Mouse (Mus musculus) kidney, adult 8-10 months (tissue): ENCODE measurements around the gene Xpnpep3.

Experiments used
- DNase-seq, 2 experiments: peaks; one replicate each; pipeline ENCODE4 v3.0.0; 2022

The Xpnpep3 gene

DNA sequence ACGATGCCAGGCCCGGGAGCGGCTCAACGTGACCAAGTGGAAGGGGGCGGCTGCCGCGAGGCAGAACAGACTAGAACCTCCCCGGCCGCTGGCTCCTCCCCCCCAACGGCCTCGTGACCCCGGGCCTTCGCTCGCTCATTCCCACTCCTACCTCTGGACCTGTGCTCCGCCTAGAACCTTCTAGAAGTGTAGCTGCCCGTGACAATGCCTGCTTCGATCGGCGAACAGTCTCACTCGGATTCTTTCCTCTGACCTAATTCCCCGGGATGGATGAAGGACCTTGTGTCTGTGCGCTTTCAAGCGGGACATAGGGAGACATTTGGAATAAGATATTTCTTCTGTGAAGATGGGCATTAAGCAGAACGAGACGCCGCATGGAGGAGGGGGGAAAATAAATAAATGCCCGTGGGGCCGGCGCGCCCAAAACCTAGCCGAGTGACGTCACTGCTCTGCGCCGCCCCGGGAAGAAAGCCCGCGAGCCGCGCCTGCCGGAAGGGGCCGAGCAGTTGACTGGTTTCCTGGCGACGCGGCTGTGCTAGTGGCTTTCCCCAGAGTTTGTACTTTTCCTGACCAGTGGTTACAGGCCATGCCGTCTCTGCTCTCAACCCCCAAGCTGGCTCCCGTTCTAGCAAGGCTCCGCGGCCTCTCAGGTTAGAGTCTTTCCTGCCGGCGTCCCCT, at the start of gene Xpnpep3, which contains the start of gene St13:
Xpnpep3 (plus strand) TSS at position 501 of the 678 bp plus-strand sequence.
St13 (minus strand) TSS at position 440 of the 678 bp plus-strand sequence.
- peak; percentile 96 to 97 for DNase-seq

DNA sequence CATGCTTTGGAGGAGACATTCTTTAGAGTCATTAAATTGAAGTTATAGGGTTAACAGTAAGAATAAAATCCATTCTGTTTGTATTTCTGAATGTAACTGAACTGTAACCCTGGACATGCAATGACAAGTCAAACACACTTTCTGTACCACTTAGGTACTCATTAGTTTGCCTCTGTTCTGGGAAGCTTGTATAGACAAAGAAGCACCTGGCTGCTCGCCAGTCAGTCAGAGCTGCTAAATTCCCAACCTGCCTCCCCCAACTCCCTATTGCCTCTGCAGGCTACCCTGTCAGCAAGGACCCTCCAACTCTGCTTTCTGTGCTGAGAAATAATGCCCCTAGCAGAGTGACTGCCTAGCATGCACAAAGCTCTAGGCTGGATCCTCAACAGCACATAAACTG, 49.5 kb upstream of the Xpnpep3 start:
- DNase-seq, result no peak

DNA sequence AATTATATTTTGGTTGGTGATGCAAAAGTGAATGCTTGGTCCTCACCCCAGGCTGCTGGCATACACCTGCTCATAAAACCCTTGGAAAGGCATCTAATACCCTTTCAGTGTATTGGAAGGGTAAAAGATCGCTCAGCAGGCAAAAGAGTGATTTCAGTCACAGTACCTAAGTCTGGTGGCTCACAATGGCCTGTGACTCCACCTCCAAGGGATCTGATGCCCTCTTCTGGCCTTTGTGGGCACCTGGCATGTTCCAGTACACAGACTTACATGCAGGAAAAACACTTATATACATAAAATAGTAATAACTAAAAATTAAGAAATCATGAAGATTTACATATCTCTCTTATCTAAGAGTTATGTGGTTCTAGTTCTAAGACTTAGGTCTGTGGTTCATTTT, 47.3 kb upstream of the Xpnpep3 start:
- DNase-seq, result no peak

DNA sequence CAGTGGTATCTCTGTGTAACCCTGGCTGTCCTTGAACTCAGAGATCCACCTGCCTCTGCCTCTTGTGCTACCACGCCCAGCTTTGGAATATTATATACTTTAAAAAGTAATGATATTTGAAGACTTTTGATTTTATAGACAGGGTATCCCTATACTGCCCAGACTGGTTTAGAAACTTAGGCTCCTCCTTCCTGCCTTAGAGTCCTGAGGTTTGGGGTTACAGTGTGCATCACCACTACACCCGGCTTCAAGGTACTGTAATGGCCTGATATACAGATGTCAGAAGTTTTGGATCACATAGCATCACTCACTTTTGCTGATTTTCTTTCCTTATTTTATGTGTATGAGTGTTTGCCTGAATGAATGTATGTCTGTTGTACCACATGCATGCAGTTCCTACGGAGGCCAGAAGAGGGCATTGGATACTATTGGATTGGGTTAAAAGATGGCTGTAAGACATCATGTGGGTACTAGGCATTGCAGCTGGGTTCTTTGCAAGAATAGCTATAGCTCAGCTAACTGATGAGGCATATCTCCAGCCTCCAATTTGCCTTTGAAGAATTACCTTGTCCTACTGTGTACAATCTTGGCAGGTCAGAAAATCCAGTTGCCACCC, 44.7 kb upstream of the Xpnpep3 start:
- peak; percentile 52 to 82 for DNase-seq

DNA sequence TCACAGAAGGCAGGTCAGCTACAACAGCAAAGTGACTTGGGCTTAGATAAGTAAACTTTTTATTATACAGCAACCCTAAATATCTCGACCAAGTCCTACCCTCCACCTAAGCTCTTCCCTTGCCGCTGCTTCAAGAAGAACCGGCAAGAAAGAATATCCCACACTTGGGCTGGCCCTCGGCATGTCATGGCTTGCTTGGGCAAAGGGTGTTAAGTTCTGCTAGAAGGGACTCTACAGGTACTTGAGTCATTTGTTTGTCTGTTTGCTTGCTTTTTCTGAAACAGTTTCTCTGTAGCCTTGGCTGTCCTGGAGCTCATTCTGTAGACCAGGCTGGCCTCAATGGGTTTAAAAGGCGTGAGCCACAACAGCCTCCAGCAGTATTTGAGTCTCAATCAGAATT, 43.0 kb upstream of the Xpnpep3 start:
- no peak for DNase-seq

DNA sequence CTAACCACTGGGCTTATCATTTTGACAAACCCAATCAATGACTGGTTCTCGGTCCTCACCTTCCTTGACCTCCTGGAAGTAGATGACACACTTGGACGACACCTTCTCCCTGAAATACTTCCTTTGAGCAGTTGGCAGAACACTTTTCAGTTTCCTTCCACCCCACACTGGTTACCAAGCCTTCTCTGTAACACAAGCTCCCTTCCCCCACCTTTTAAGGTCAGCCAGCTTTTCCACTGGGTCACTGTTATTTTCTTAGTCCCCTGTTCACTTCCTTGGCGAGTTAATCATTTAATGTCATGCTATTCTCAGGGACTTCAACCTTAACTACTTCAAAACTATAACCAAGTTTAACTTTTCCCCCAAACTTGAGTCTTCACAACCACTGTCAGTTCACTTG, 41.0 kb upstream of the Xpnpep3 start:
- DNase-seq, result peak; percentile 61 to 77

DNA sequence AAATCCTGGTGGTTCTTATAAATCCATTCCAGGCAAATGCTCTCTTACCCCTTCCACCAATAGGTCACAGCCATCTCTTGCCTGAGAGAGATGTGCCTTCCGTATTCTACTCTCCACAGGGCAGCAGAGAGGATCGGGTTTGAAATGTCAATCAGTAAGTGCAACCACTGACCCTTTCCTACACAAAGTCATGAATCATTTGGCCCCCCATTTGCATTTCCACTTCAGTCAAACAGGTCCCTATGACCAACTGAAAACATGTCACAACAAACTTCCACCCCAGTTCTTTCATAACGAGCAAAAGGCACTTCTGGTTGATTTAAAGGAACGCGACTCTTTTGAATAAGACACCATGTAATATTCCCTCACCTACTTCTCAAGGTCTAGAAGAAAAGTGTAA, 40.5 kb upstream of the Xpnpep3 start:
- DNase-seq, result no peak

DNA sequence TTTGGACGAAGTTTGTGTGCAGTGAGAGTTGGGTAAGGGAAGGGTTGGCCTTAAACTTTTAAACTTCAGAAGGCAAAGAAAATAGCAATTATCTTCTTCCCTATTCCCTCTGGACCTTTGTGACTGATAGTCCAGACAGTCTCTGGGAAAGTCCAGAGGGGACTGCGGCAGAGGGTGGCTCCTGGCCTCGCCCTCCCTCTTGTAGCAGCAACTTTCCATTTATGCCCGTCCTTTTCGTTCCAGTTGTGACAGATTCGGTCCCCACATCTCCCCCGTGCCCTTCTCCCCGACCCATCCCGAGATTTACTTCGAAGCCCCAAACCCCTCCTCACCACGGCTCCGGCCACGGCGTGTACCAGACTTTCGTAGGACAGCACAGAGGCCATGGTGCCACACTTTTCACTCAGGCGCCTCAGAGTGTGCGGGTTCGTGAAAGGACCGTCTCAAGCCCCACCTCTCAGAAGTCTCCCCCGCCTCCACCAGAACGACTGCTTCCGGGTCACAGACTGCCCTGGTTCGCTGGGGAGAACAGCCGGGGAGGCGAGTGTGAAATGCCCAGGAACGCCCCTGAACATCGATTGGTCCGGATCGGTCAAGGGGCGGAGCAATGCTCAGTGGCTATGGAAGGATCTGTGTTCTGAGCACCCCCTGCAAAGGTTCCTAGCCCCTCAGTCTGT, 39.5 kb upstream of the Xpnpep3 start, which contains the start of gene Slc25a17:
Slc25a17 (minus strand) TSS at position 468 of the 677 bp plus-strand sequence.
- peak; percentile 95 to 96 for DNase-seq

DNA sequence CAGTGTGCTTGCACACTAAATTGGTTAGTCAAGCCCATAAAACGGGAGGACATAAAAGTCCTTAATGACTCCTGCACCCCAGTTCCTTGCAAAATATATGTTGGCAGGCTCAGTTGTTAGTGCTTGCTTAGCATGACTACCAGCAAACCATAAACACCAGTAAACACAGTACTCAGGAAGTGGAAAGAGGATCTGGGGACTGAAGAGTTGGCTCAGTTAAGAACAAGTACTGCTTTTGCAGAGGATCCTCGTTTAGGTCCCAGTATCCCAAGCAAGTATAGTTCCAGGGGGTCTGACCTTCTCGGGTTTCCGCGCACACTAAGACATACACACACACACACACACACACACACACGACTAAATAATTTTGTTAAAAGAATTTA, 38.9 kb upstream of the Xpnpep3 start:
- DNase-seq, result no peak

DNA sequence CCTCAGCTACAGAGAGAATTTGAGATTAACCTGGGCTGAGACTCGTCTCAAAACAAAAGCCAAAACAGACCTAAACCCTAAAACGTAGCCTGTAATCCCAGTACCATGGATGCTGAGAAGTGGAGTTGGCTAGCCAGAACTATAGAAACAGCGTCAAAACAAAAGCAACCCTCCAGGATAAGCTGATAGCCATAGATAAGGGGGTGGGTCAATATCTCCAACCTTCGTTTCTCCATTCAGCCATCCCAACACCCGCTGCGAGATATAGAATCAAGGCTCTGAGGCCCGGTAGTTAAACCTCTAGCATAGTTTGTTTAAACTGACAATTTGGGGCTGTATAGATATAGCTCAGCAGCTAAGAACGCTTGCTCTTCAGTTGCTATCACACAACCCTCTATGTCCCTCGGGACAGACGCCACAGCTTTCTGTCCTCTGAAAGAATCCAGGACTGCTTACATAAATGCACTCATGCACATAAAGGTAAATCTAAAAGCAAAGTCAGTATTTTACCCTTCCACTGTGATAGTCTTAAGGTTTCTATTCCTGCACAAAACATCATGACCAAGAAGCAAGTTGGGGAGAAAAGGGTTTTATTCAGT, 38.4 kb upstream of the Xpnpep3 start:
- DNase-seq, result no peak

DNA sequence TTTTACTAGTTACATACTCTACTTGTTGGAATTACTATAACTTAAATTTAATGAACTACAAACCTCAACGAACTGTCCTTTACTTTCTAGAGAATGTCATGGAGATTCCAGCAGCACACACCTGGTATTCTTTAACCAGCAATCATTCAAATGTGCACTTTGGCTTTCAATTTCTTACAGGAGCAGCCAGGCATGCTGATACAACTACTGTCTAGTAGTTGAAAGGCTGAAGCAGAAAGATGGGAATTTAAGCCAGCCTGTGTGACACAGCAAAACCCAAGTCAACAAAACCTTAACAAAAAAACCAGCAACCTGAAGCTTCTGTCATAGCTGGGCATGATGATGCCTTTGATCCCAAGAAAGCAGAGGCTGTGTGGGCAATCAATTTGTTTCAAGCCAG, 37.4 kb upstream of the Xpnpep3 start:
- DNase-seq, result peak; percentile 40 to 65

DNA sequence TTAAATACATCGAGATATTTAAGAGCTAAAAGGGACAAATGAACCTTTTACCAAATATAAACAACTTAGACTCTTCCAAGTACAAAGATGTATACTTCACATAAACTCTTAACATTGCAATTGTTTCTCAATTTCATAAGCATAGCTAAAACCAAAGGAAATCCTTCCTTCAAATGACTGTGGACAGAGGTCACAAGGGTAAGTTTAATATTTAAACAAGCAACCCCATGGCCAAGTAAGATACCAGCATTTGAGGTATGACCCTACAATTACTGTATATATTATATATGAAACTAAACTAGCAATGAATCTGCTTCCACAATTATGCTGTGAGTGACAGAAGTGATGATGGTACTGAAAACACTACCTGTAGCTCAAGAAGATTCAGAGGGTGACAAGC, 35.7 kb upstream of the Xpnpep3 start:
- DNase-seq, result peak in 1 of 2 experiments; percentile 32

DNA sequence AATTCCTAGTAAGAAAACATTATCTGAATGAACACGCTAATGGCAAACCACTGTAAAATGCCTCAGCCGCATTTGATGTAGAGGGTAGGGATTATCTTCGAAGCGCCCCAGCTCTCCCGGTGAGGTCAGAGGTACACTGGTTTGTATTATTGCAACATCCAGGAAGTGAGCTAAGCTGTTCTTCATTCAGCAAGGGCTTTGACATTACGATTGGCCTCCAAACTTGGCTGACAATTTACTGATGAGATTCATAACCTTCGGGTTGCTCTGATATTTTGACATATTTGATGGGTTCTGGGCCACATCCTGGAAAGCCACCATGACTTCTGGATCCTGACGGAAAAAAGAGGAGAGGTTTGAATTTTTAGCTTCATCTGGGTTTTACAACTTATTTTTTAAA, 34.7 kb upstream of the Xpnpep3 start:
- no peak for DNase-seq

DNA sequence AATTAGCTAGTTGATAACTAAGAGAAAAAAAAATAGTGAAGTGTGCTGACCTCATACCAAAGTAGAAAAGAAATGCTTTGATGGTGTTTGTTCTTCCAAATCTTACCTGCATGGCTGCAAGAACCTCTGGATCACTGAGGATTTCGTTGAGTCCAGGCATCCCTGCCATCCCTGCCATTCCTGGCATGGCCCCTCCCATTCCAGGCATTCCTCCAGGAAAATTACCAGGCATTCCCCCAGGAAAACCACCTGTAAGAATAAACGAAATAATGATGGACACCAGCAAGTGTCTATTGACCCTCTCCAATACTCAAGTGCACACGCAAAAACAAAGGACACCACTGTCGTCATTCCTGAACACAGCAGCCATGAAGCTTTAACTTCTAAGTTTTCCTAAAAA, 33.7 kb upstream of the Xpnpep3 start:
- peak in 1 of 2 experiments; percentile 39 for DNase-seq

DNA sequence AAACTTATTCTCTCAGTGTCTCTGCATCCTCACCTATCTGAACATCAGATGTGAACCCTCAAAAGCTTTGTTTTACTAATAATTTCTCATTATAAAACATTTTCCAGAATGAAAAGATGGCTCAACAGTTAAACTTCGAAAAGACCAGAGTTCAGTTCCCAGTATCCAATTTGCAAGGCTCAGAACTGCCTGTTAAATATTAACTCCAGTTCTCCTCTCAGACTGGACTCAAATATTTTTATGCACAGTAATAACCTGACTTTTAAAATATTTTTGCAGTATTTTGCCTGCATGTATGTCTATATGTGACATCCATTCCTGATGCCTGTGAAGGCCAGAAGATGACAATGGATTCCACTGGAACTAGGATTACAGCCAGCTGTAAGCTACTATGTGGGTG, 31.3 kb upstream of the Xpnpep3 start:
- DNase-seq, result peak in 1 of 2 experiments; percentile 17

DNA sequence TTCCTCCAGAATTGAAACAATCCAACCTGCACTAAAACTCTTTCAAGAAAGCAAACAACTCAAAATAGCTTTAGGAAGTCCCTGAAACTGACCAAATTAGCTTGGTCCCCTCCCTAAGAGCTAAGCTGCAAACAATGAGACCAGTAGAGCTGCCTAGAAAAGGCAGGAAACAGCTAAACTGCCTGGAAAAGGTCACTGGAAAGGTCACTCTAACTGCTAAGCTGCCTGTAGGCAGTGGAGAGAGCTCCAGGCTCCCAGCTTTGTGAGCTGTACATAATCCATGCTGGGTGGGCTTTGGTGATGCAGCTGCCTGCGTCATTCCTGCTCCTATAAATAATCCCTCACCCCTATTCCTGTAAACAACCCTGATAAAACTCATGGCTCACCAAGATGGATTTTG, 29.6 kb upstream of the Xpnpep3 start:
- no peak for DNase-seq

DNA sequence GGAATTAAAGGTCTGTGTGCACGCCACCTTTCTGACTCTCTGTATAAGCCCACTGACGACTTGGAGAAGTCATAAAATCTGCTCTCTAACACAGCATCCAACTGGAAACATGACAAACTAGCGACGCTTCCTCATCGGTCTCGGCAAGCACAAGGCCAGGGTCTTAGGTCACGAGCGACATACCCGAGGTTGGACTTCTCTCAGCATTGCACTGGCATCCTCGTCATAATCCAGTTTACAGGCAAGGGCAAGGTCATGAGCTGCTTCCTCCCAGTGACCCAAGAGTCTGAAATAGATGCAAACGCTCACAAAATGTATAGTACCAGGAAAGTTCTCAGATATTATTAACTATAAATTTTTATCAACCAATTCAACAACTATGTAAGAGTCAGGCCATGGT, 25.3 kb upstream of the Xpnpep3 start:
- no peak for DNase-seq

DNA sequence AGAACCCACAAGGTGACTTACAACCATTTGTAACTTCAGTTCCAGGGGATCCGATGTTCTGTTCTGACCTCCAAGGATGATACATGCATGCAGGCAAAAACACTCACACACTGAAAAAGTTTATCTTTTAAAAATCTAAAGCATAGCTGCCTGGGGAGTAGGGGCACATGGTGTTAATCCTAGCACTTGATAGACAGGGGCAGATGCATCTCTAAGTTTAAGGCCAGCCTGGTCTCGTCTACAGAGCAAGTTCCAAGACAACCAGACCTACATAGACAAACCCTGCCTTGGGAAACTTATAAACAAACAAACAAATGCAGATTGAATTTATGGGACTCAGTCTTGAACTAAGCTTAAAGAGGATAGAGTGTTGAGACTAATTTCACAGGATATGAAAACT, 21.1 kb upstream of the Xpnpep3 start:
- no peak for DNase-seq

DNA sequence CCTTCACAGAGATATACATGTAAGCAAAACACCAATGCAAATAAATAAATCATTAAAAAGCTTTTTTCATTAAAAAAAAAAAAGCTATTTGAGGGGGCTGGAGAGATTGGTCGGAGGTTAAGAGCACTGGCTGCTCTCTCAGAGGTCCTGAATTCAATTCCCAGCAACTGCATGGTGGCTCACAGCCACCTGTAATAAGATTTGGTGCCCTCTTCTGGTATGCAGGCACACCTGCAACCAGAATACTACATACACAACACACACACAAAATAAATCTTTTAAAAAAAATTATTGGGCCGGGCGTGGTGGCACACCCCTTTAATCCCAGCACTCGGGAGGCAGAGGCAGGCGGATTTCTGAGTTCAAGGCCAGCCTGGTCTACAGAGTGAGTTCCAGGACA, 13.6 kb upstream of the Xpnpep3 start:
- no peak for DNase-seq

DNA sequence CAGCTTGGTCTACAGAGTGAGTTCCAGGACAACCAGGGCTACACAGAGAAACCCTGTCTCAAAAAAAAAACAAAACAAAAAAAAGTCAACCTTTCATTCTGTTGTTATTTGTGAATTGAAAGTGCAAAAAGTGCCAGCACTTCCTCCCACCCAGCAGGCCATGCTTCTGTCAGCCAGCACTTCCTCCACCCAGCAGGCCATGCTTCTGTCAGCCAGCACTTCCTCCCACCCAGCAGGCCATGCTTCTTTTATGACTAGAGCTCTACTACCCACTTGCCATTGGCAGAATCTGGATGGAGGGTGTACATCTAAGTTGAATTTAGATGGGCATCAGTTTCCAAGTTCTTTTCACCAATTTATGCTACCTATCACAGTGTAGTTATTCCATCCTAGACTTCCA, 6.9 kb upstream of the Xpnpep3 start:
- DNase-seq, result no peak

DNA sequence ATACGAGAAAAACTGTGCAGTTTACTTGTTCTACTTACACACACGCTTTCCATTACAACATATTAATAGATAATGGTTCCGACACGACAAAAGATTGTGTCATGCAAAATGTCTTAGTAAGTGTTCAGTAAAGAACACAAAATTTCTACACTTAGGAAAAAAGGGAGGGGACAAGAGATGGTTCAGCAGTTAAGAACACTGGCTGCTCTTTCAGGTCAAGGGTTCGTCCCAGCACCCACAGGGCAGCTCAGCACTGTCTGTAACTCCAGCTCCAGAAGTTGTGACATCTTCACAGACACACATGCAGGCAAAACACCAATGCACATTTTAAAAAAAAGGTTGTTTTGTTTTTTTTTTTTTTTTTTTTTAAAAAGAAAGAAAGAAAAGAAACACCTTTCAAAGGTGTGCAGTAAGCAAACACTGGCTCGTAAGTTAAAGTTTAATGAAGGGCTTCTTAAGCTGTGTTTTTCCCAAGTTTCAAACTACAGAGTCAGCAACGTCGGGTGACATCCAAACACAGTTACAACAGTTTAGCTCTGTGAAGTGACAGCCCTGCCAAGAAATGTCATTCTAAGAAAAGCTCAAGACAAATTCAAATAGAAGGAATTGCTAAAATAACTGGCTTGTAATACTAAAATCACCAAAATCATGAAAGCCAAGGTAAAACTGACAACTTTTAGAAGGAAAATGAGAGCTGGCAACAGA, 5.6 kb upstream of the Xpnpep3 start:
- peak; percentile 35 to 39 for DNase-seq

DNA sequence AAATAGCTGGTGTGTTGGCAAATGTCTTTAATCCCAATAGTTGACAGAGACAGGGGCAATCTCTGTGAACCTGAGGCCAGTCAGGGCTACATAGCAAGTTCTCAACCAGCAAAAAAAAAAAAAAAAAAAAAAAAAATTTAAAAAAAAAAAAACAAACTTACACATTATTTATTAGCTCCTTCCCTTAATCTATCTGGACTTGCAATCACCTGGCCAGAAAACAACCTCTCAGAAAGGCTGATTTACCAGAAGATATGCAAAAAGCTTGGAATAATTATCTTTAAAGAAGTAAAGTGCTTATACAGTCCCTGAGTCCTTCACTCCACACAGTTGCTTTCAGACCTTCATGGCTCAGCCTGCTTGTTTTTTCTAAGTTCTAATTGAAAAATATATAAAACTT, 1.7 kb upstream of the Xpnpep3 start:
- DNase-seq, result no peak

DNA sequence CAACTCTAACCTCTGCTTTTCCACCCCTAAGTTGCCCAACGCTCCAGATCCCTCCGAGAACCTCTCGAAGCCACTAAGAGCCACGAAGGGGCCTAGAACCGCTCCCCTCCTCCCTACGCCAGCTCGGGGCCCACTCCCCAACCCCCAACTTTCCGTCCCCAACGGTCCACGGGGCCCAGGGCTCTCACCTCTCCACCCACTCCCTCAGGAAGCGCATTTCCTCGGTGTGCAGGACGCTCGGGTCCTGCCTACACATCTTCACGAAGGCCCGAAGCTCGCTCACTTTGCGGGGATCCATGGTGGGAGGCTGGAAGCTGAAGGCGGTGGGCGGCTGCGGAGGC, 671 bp upstream of the Xpnpep3 start:
- no peak for DNase-seq
